Comparison of ENCODE assay signal across 13 mouse cellular contexts in the genomic region with DNA sequence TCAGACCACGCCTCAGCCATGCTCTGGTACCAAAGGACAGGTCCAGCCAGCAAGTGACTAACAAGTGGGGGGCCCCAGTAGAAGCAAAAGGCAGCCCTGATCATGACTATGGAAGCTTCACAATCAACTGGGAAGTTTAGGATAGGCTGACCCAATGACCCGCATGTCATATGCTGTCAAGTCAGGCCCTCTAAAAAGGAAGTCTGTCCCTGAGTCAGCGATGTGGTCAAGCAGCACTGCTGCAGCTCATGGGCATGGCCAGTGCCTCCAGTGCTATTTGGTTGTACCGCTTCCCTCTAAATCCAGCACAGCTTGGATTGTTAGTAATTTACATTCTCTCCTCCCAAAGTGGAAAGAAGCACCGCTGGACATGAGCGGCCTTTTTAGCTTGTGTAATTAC. TPM values are rescaled to one million over a fixed set of nuclear protein-coding genes. Genes with fewer than 3 reads are reported as not detected.
A peak's percentile ranks its signal among the peaks of the same experiment; 100 is the strongest.
DNase-seq lines count a peak whose midpoint lies in the region; ATAC-seq and TF ChIP-seq lines count a peak whose summit lies in the region.
"Had no signal": no experiment of that assay in that cellular context is flagged by ENCODE, and none has a peak within 500 bp of the region (broad histone marks: within the 10 kb centered on the region; RNA-seq: fewer than 3 reads in every experiment).

No protein-coding gene starts in this region.

- no peak overlapping the region for H3K9ac ChIP-seq in kidney, embryonic 15.5 days
- H3K9ac ChIP-seq in hindbrain, embryonic 14.5 days: no peak overlapping the region
- H3K9ac ChIP-seq: heart, embryonic 12.5 days had no signal

- no peak overlapping the region for H3K27ac ChIP-seq in kidney, adult 2 months (ENCODE audit: insufficient read depth, low read depth, low read length)
- H3K27ac ChIP-seq in kidney, embryonic 15.5 days: no peak overlapping the region
- H3K27ac ChIP-seq in bone marrow macrophage, adult 2 months (ENCODE audit: insufficient read depth, low read depth, low read length): peak overlapping the region; percentile 99
- H3K27ac ChIP-seq in hindbrain, embryonic 14.5 days: peak overlapping the region; percentile 72
- H3K27ac ChIP-seq: kidney, postnatal 0 days had no signal

- H3K27me3 ChIP-seq in kidney, adult 2 months (replicated peaks; ENCODE audit: control insufficient read depth, insufficient read depth, low read length): no peaks in the 10 kb centered on the region
- H3K27me3 ChIP-seq in kidney, embryonic 15.5 days: no peaks in the 10 kb centered on the region
- H3K27me3 ChIP-seq in hindbrain, embryonic 14.5 days (ENCODE audit: control insufficient read depth, insufficient read depth, low read length): no peaks in the 10 kb centered on the region
- H3K27me3 ChIP-seq: heart, embryonic 12.5 days had no signal

- H3K9me3 ChIP-seq in kidney, embryonic 15.5 days (replicated peaks): no peaks in the 10 kb centered on the region
- H3K9me3 ChIP-seq in hindbrain, embryonic 14.5 days (ENCODE audit: control insufficient read depth, low read length): no peaks in the 10 kb centered on the region
- H3K9me3 ChIP-seq: heart, embryonic 12.5 days had no signal

- H3K4me1 ChIP-seq in kidney, adult 2 months (ENCODE audit: control insufficient read depth, insufficient read depth, low read length): peaks cover 4% of the 10 kb centered on the region; the same call in 1 of the 2 replicates
- H3K4me1 ChIP-seq in kidney, embryonic 15.5 days: peaks cover 19% of the 10 kb centered on the region
- peaks cover 73% of the 10 kb centered on the region for H3K4me1 ChIP-seq in bone marrow macrophage, adult 2 months (ENCODE audit: control insufficient read depth, insufficient read depth, low read length)
- H3K4me1 ChIP-seq in hindbrain, embryonic 14.5 days (replicated peaks; ENCODE audit: control insufficient read depth, insufficient read depth, low read length): peaks cover 31% of the 10 kb centered on the region

- H3K4me3 ChIP-seq in kidney, adult 2 months (ENCODE audit: insufficient read depth, low read depth, low read length): no peak overlapping the region
- no peak overlapping the region for H3K4me3 ChIP-seq in kidney, embryonic 15.5 days (replicated peaks)
- peak overlapping the region; percentile 36 for H3K4me3 ChIP-seq in bone marrow macrophage, adult 2 months (ENCODE audit: insufficient read depth, low read length)
- no peak overlapping the region for H3K4me3 ChIP-seq in hindbrain, embryonic 14.5 days (replicated peaks; ENCODE audit: low read length)
- H3K4me3 ChIP-seq: heart, embryonic 12.5 days; myocyte had no signal

- no peaks in the 10 kb centered on the region for H3K36me3 ChIP-seq in kidney, adult 2 months (ENCODE audit: control insufficient read depth, insufficient read depth, low read length)
- H3K36me3 ChIP-seq in kidney, embryonic 15.5 days: no peaks in the 10 kb centered on the region
- H3K36me3 ChIP-seq in hindbrain, embryonic 14.5 days (replicated peaks; ENCODE audit: control insufficient read depth, insufficient read depth): no peaks in the 10 kb centered on the region
- H3K36me3 ChIP-seq: heart, embryonic 12.5 days had no signal

- ATAC-seq in kidney, embryonic 15.5 days (replicated peaks; ENCODE audit: low FRiP score): no peak
- no peak for ATAC-seq in hindbrain, embryonic 14.5 days (ENCODE audit: low FRiP score)

- no peak overlapping the region for H3K4me2 ChIP-seq in kidney, embryonic 15.5 days
- no peak overlapping the region for H3K4me2 ChIP-seq in hindbrain, embryonic 14.5 days (replicated peaks)
- H3K4me2 ChIP-seq: heart, embryonic 12.5 days had no signal

- DNase-seq in kidney, adult 2 months: peak; percentile 31
- no peak for DNase-seq in hindbrain, embryonic 14.5 days (ENCODE audit: low spot score)
- peak; percentile 36 to 41 for DNase-seq in lung, postnatal 4 days
- DNase-seq in yolk sac, embryonic 10.5 days (ENCODE audit: low spot score): no peak
- DNase-seq in cerebellum, postnatal 4 days (ENCODE audit: low spot score in 2 of 2): no peak
- DNase-seq in left cerebral cortex, postnatal 14 days (ENCODE audit: low spot score in 2 of 2): no peak
- DNase-seq: cerebellum, adult 9-10 months; spleen, adult 18-20 months had no signal

- TF ChIP-seq CTCF in kidney, adult 2 months (conservative IDR thresholded peaks at IDR 0.05; ENCODE audit: insufficient read depth, insufficient read length, low read depth, low read length): no peak
- no peak for TF ChIP-seq CTCF in bone marrow macrophage, adult 2 months (IDR thresholded peaks at IDR 0.05; ENCODE audit: low read depth, low read length)

- TF ChIP-seq POLR2A in kidney, adult 2 months (IDR thresholded peaks at IDR 0.05; ENCODE audit: low read depth, low read length): no peak
- no peak for TF ChIP-seq POLR2A in bone marrow macrophage, adult 2 months (IDR thresholded peaks at IDR 0.05; ENCODE audit: borderline replicate concordance, low read depth, low read length)

- 81% methylated on average over 6 of the region's 6 CpGs for WGBS in kidney, adult 2 months
- WGBS in kidney, embryonic 15.5 days: 84% methylated on average over 6 of the region's 6 CpGs
- 74% methylated on average over 6 of the region's 6 CpGs for WGBS in hindbrain, embryonic 14.5 days

- intact Hi-C loops in left cerebral cortex, postnatal 14 days (cut with DNase I): no loop called here

RNA-seq across cellular contexts. Expression of gene Rab8b, which starts 32.7 kb away (rescaled TPM):
- 5.6 and 8.1 TPM in 2 replicates for polyA plus RNA-seq in kidney, adult 2 months (2012; rRNA removed)
- polyA plus RNA-seq in kidney, embryonic 15.5 days (2015; fragmentation: Nextera tagmentation; extraction: Ambion mirVana): 24.4 and 26.4 TPM in 2 replicates
- 160 and 169 TPM in 2 replicates for polyA plus RNA-seq in bone marrow macrophage, adult 2 months (2012; ENCODE audit: insufficient read depth, insufficient read length, missing spikeins)
- polyA plus RNA-seq in hindbrain, embryonic 14.5 days (2014; fragmentation: Nextera tagmentation; extraction: Ambion mirVana): 33.8 and 38.2 TPM in 2 replicates
- total RNA-seq in left cerebral cortex, postnatal 14 days (2021): 10 to 100 TPM; 23.4 to 24.4 TPM

RNA-seq across cellular contexts. Expression of gene Aph1c, which starts 52.3 kb away (rescaled TPM):
- polyA plus RNA-seq in kidney, adult 2 months (2012; rRNA removed): 22.9 and 29.4 TPM in 2 replicates
- 5.4 and 7.2 TPM in 2 replicates for polyA plus RNA-seq in kidney, embryonic 15.5 days (2015; fragmentation: Nextera tagmentation; extraction: Ambion mirVana)
- polyA plus RNA-seq in bone marrow macrophage, adult 2 months (2012; ENCODE audit: insufficient read depth, insufficient read length, missing spikeins): 93.9 and 111 TPM in 2 replicates
- polyA plus RNA-seq in hindbrain, embryonic 14.5 days (2014; fragmentation: Nextera tagmentation; extraction: Ambion mirVana): 4.5 and 6.4 TPM in 2 replicates
- total RNA-seq in left cerebral cortex, postnatal 14 days (2021): 1 to 10 TPM; 4.6 to 5.0 TPM

RNA-seq across cellular contexts. Expression of gene Rps27l, which starts 59.1 kb away (rescaled TPM):
- 92.4 and 128 TPM in 2 replicates for polyA plus RNA-seq in kidney, adult 2 months (2012; rRNA removed)
- 708 and 821 TPM in 2 replicates for polyA plus RNA-seq in kidney, embryonic 15.5 days (2015; fragmentation: Nextera tagmentation; extraction: Ambion mirVana)
- 256 and 349 TPM in 2 replicates for polyA plus RNA-seq in bone marrow macrophage, adult 2 months (2012; ENCODE audit: insufficient read depth, insufficient read length, missing spikeins)
- 215 and 261 TPM in 2 replicates for polyA plus RNA-seq in hindbrain, embryonic 14.5 days (2014; fragmentation: Nextera tagmentation; extraction: Ambion mirVana)
- total RNA-seq in left cerebral cortex, postnatal 14 days (2021): 10 to 100 TPM; 41.6 to 43.1 TPM

Comparison
In these comparisons a context has a peak if more than half of its experiments do, and no peak if none do; other contexts are left out.
1. DNase-seq: peak in kidney, adult 2 months (single experiment) and lung, postnatal 4 days (2 of 2); none in hindbrain, embryonic 14.5 days (single experiment), yolk sac, embryonic 10.5 days (single experiment), cerebellum, postnatal 4 days (0 of 2) and left cerebral cortex, postnatal 14 days (0 of 2).
2. H3K27ac ChIP-seq: peak in bone marrow macrophage, adult 2 months (single experiment) and hindbrain, embryonic 14.5 days (single experiment); none in kidney, adult 2 months (single experiment) and kidney, embryonic 15.5 days (single experiment).